Mouse (Mus musculus): ENCODE data around the gene Cops4. TPM values are rescaled to one million over a fixed set of nuclear protein-coding genes. Genes with fewer than 3 reads are reported as not detected.

The Cops4 gene
- 10 to 100 TPM; 69.0 to 81.5 TPM for total RNA-seq (2023)

GRCm38 (mm10) chr5:100518049-100519026 lies at the start of gene Cops4:
Gene Cops4, plus strand, starts transcription at chr5:100518309.

GRCm38 (mm10) chr5:100500458-100500961 lies 17.6 kb upstream of the Cops4 start, which contains the start of gene Lin54:
Gene Lin54, minus strand, starts transcription at chr5:100500639.

GRCm38 (mm10) chr5:100572069-100572468 lies 54.0 kb downstream of the Cops4 start, which contains the start of gene Plac8:
Gene Plac8, minus strand, starts transcription at chr5:100572245.

Other genes starting within 250 kb of the Cops4 start
- gene Sec31a, start 102.1 kb upstream of the Cops4 start, total RNA-seq (2023), result 100 to 1,000 TPM; 144 to 156 TPM
- 10 to 100 TPM; 24.5 to 29.2 TPM for gene Lin54, start 17.7 kb upstream of the Cops4 start, total RNA-seq (2023)
- gene Plac8, start 53.9 kb downstream of the Cops4 start, total RNA-seq (2023), result 100 to 1,000 TPM; 371 to 408 TPM
- gene Coq2, start 156.8 kb downstream of the Cops4 start, total RNA-seq (2023), result 10 to 100 TPM; 59.2 to 61.2 TPM
- gene Hpse, start 201.4 kb downstream of the Cops4 start, total RNA-seq (2023), result 10 to 100 TPM; 15.5 to 15.7 TPM